Mouse (Mus musculus) heart, postnatal 25 days (tissue): ENCODE measurements around the gene Catsperg1. TPM values are rescaled to one million over a fixed set of nuclear protein-coding genes. Genes with fewer than 3 reads are reported as not detected.
"Not testable (repeated sequence)": the region's sequence is repeated elsewhere in the genome, so short reads cannot be mapped to it uniquely, and the experiment has no call there.

ENCODE experiments used
- DNase-seq: peaks from one replicate; pipeline ENCODE4 v3.0.0; 2022; ENCODE audit warnings: low spot score
- intact Hi-C: fragments of 180-260 bp; cut with DNase I; formaldehyde crosslinking; loops from one replicate; pipeline ENCODE4 v1.15.1; 2025
- total RNA-seq, 2 experiments: library from RNA; stranded (reverse); gene quantifications; 2 replicates each; pipeline ENCODE4 v1.2.3; 2021

Catsperg1 gene
- total RNA-seq, 2 experiments from 2014 or later = 0.16 to 0.34 TPM

- peak; percentile 65 for DNase-seq
- intact Hi-C loops = loop anchor here (10.0 kb wide), 1 partner anchor 248 kb away; the partner anchor contains the start of genes Eif3k and Map4k1
Measured at GRCm38 (mm10) chr7:29232247-29233013, 18.6 kb upstream of the Catsperg1 start, which contains the start of gene Kcnk6. Kcnk6 (minus strand) TSS chr7:29232515.

GRCm38 (mm10) chr7:29231517-29231916 lies 17.7 kb upstream of the Catsperg1 start:
- intact Hi-C loops = loop anchor here (10.0 kb wide), 1 partner anchor 247 kb away; the partner anchor contains the start of genes Eif3k and Map4k1

GRCm38 (mm10) chr7:29230560-29230959 lies 16.7 kb upstream of the Catsperg1 start:
- DNase-seq = no peak
- intact Hi-C loops = loop anchor here (10.0 kb wide), 1 partner anchor 246 kb away; the partner anchor contains the start of genes Eif3k and Map4k1

More at GRCm38 (mm10) chr7:29231517-29231916, 17.7 kb upstream of the Catsperg1 start:
- DNase-seq = no peak

GRCm38 (mm10) chr7:29228202-29228601 lies 14.4 kb upstream of the Catsperg1 start:
- intact Hi-C loops = no loop called here
- no peak for DNase-seq

GRCm38 (mm10) chr7:29225520-29225919 lies 11.7 kb upstream of the Catsperg1 start:
- no peak for DNase-seq
- intact Hi-C loops = no loop called here

- intact Hi-C loops = no loop called here
- DNase-seq = no peak
Measured at GRCm38 (mm10) chr7:29224756-29225394, 11.0 kb upstream of the Catsperg1 start.

- intact Hi-C loops = no loop called here
- no peak for DNase-seq
Measured at GRCm38 (mm10) chr7:29214846-29215245, 1.0 kb upstream of the Catsperg1 start.

GRCm38 (mm10) chr7:29214236-29214635 lies 401 bp upstream of the Catsperg1 start:
- DNase-seq = no peak
- intact Hi-C loops = no loop called here

GRCm38 (mm10) chr7:29212775-29213560 lies 867 bp downstream of the Catsperg1 start:
- DNase-seq, intact Hi-C loops: not testable (repeated sequence)

GRCm38 (mm10) chr7:29212199-29212765 lies 1.6 kb downstream of the Catsperg1 start:
- DNase-seq = no peak
- intact Hi-C loops = no loop called here

- intact Hi-C loops = no loop called here
- DNase-seq = peak; percentile 89
Measured at GRCm38 (mm10) chr7:29211415-29212198, 2.2 kb downstream of the Catsperg1 start.

- peak; percentile 16 for DNase-seq
- intact Hi-C loops = not testable (repeated sequence)
Measured at GRCm38 (mm10) chr7:29211013-29211412, 2.8 kb downstream of the Catsperg1 start.

- intact Hi-C loops = no loop called here
- no peak for DNase-seq
Measured at GRCm38 (mm10) chr7:29202577-29202976, 11.3 kb downstream of the Catsperg1 start.

- intact Hi-C loops, DNase-seq: not testable (repeated sequence)
Measured at GRCm38 (mm10) chr7:29194230-29194629, 19.6 kb downstream of the Catsperg1 start.

- intact Hi-C loops = loop anchor here (2.0 kb wide), 1 partner anchor 57 kb away; the partner anchor contains the start of gene Yif1b
Measured at GRCm38 (mm10) chr7:29181323-29181722, 32.5 kb downstream of the Catsperg1 start.

GRCm38 (mm10) chr7:29180854-29181236 lies 33.0 kb downstream of the Catsperg1 start:
- no peak for DNase-seq
- intact Hi-C loops = loop anchor here (1.0 to 2.0 kb wide), 2 partner anchors 25 to 58 kb away; partner anchors contain the start of genes Fam98c and Yif1b

More at GRCm38 (mm10) chr7:29181323-29181722, 32.5 kb downstream of the Catsperg1 start:
- DNase-seq = not testable (repeated sequence)

- intact Hi-C loops = loop anchor here (1.0 to 2.0 kb wide), 2 partner anchors 24 to 59 kb away; partner anchors contain the start of genes Fam98c and Yif1b
- DNase-seq = peak; percentile 96
Measured at GRCm38 (mm10) chr7:29180077-29180853, 33.6 kb downstream of the Catsperg1 start, which contains the start of gene Psmd8. Psmd8 (minus strand) TSS chr7:29180701.

GRCm38 (mm10) chr7:29179323-29179722 lies 34.5 kb downstream of the Catsperg1 start:
- DNase-seq = no peak
- intact Hi-C loops = loop anchor here (2.0 kb wide), 1 partner anchor 117 kb away; no protein-coding TSS in a partner anchor
